Mouse (Mus musculus) thymus, postnatal 10 days (tissue): Measurements from ENCODE around the gene Ctnnb1.
"Not testable (repeated sequence)": the region's sequence is repeated elsewhere in the genome, so short reads cannot be mapped to it uniquely, and the experiment has no call there.

Experiments used
- DNase-seq, 2 experiments: peaks; one replicate each; pipeline ENCODE4 v3.0.0; 2021; ENCODE audit warnings: low spot score in 2 of 2

Gene Ctnnb1

DNA sequence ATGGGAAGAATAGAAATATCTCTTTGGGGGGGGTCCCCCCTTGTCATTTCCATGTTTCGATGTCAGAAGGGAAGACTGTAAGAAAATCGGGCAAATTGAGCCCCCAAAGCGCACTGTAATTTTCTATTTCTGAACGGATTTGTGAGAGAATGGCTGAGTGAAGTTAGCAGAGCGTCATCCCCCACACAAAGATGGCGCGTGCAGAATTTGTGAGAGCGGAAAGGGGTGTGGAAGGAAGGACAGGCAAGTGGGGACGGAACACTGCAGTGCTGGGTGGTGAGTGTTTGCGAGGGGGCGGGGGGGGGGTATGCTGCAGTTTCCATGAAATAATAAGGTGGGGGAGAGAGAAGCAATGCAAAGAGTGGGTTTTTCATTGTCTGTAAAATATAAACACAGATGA, at the start of gene Ctnnb1:
Ctnnb1 (plus strand) TSS at position 136 of the 400 bp plus-strand sequence.
- no peak for DNase-seq

DNA sequence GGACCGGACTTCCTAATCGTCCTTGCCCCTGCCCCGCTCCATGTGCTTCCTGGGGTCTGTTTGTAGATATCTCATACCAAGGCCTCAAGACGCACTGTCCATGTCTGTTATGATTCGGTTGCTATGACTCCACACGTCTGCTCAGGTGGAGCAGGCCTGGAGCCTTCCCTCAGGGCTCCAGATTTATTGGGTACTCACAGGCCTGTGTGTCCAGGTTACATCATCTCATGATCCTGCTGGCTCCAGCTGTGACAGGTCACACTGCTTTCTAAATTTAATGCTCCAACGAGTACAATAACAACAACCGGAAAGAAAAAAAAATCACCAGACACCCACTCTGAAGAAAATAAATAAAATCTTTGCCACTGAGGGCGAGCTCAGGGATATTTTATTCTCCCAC, 48.7 kb upstream of the Ctnnb1 start:
- DNase-seq, result no peak

- no peak for DNase-seq
Measured at GRCm38 (mm10) chr9:120881121-120881520, 47.9 kb upstream of the Ctnnb1 start.

GRCm38 (mm10) chr9:120881839-120882238, 47.2 kb upstream of the Ctnnb1 start:
- DNase-seq, result no peak

DNA sequence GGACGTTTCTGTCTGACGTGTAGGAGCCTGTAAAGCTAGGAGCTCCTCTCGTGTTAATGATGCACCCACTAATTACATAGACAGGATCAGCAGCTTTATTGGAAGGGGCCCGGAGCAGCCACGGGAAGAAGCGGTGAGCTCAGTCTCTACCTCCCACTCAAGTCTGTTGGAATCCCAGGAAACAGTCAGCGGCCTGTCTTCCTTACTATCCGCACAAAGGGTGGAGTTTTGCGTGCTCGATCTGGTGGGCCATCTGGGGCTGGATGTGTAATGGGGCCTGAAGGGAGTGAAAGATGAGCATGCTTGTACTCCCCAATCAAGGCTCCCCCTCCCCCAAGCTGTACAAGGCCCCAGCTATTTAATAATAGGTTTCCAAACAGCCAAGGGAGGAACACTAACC, 44.3 kb upstream of the Ctnnb1 start:
- DNase-seq, result no peak

DNA sequence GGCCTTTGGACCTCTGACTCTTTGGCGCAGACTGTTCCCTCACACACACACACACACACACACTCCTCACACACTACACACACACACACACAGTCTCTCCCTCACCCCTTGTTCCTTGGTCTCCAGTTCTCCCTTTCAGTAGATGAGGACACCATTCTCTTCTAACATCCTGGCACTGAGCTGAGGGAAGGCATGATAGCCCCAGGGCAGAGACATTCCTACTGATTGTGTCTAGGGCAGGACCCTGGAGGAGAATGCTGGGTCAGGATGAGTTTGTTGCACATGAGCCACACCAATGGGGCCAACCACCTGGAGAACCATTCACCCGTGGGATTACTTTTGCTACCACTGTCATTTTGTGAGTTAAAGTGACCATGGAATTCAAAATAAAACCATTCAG, 41.4 kb upstream of the Ctnnb1 start:
- DNase-seq, result no peak

GRCm38 (mm10) chr9:120893435-120893834, 35.6 kb upstream of the Ctnnb1 start:
- DNase-seq, result no peak

DNA sequence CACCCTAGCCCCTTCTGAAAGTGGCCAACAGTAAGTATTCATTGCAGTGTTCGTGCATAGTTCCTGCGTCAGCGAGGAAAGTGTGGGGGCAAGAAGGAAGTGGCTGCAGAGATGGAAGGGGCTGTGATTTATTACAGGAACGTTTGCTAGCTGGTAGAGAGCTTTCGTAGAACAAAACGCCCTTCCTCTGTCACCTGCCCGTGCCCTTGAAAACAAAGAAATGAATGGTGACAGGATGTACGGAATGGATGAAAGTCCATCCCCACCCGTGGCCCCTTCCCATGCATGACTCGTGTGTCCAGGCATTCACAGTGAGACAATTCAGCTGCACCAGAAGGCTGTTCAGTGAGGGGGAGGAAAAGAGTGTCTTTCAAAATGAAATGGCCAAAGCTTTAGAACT, 35.0 kb upstream of the Ctnnb1 start:
- no peak for DNase-seq

- DNase-seq, result no peak
Measured at GRCm38 (mm10) chr9:120894376-120894775, 34.6 kb upstream of the Ctnnb1 start.

- DNase-seq, result no peak
Measured at GRCm38 (mm10) chr9:120896502-120896901, 32.5 kb upstream of the Ctnnb1 start.

GRCm38 (mm10) chr9:120897269-120897668, 31.7 kb upstream of the Ctnnb1 start:
- DNase-seq, result no peak

- DNase-seq, result no peak
Measured at GRCm38 (mm10) chr9:120899833-120900232, 29.2 kb upstream of the Ctnnb1 start.

- DNase-seq, result no peak
Measured at GRCm38 (mm10) chr9:120900338-120901274, 28.4 kb upstream of the Ctnnb1 start.

GRCm38 (mm10) chr9:120902562-120902961, 26.5 kb upstream of the Ctnnb1 start:
- DNase-seq, result no peak

GRCm38 (mm10) chr9:120908461-120908860, 20.6 kb upstream of the Ctnnb1 start:
- DNase-seq, result no peak

DNA sequence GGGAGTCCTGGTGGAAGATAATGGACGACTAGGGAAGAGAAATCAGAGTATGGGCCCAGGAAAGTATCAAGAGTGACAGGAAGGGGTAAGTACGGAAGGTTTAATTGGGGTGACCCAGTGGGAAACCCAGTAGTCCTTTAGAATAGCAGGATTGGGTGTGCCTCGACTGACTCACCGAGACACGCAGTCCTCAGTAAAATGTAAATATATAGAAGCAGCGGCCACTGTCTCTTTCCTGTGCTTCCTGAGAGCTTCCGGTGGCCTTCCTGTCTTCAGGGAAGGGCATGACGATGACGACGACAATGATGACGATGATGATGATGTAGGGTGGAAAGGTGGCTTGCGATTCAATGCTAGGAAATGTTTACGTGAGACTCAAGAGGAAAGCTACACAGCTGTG, 15.9 kb upstream of the Ctnnb1 start:
- no peak for DNase-seq

DNA sequence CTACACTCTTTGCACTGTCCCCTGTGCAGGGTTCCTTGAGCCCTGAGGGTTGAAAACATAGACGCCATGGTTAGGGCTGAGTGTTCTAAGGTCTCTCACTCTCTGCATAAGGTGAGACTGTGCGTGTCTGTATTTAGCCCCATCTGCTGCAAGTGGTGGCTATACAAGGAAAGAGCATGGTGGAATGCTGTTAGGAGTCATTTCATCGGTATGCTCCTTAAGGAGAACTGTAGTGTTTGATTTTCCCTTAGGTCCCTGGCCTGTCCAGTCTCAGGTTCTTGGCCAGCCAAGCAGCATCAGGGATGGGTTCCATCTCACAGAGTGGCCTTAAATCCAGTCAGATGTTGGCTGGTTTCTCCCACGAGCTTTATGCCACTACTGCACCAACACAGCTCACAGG, 14.6 kb upstream of the Ctnnb1 start:
- no peak for DNase-seq

DNA sequence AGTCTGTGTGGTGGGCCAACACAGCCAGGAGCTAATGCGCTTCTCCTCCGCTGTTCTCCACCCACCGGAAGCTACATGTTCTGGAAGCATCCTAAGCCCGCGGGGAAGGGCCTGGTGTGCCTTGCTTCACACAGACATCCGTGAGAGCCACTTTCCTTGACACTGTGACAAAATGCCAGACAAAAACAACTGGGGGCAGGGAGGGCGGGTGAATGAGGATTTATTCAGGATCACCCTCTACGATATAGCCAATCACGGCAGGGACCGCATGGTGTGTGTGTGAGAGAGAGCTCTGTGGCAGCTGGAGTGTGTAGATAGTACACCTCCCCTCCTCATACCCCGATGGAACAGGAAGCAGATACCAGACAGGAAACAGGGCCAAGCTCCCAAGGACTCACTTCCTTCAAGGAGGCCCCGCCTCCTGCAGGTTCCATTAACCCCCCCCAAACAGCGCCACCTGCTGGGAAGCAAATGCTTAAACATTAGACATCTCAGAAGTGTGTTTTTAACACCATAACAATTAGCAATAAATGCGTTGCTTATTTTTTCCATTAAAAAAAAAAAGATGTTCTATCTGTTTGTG, 14.0 kb upstream of the Ctnnb1 start:
- DNase-seq, result peak; percentile 35 to 64

DNA sequence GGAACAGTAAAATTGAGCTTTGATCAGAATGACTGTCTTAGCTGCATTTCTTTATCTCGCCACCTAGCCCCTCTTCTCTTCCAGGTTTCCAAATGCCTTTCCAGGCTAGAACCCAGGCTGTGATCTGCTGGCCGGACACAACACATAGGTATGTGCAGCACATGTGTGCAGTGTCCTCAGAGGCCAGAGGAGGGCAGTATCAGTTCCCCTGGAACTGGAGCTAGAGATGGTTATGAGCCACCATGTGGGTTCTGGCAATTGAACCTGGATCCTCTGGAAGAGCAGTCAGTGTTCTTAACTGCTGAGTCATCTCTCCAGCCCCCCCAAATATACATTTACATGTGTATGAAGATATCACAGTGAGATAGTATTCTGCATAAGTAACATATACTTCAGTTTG, 11.4 kb upstream of the Ctnnb1 start:
- DNase-seq, result not testable (repeated sequence)

GRCm38 (mm10) chr9:120918211-120918610, 10.8 kb upstream of the Ctnnb1 start:
- DNase-seq, result no peak

DNA sequence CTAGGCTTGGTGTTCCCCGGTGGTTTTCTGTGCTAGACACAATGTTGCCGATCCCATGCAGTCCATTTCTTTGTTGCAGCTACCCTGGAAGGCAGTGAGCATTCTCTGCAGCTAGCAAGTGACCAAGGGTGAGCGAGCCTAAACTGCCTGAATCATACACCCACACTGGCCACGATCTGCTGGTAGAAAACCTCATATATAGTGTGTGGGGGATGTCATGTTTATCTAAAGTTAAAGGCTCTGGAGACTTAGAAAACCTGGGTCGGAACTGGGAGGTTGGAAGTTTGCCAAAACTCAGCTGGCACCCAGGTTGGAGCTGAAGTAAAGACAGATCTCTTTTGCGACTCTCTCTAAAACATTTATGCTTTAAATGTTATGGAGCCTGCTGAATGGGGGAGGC, 10.4 kb upstream of the Ctnnb1 start:
- no peak for DNase-seq

DNA sequence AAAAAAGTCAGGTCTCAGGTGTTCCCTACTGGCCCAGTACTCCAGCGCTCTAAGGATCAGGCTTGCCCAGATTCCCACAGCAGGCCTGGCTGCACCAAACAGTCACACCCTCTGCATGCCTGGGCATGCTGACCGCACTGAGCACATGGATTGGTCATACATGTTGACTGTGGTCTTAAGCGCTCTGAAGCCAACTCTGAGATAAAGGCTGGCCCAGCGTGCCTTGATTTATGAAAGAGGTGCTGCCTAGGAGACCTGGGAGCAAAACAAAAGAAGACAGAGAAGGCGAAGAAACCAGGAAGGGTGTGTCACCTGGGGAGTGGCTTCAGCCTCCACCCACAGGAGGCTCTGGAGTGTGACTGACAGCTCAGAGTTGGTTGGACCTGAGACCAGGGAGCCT, 9.9 kb upstream of the Ctnnb1 start:
- DNase-seq, result no peak

DNA sequence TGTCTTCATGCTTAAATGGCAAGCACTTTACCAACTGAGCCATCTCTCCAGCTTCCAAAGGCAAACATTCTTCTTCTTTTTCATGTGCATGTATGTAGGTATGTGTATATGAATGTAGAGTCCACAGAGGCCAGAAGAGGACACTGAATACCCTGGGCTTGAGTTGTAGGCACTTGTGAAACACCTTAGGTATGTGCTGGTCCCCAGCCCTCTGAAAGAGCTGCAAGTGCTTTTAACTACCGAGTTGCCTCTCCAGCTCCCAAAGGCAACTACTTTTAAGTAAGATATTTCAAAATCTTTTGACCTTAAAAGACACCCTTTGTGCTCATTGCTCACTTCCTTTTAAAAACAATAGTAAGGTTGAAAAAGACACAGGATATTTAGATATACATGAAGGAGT, 2.9 kb upstream of the Ctnnb1 start:
- DNase-seq, result no peak
